Mouse (Mus musculus) liver, embryonic 11.5 days (tissue): ENCODE data around the gene Sertad2. TPM values are rescaled to one million over a fixed set of nuclear protein-coding genes. Genes with fewer than 3 reads are reported as not detected.

Experiments used
- ATAC-seq: fragments of 200-750 bp; cut with Nextera tagmentation; replicated peaks from 2 replicates; pipeline ENCODE4 v1.8.0; 2017; ENCODE audit warnings: moderate number of reproducible peaks, mild to moderate bottlenecking, moderate TSS enrichment, moderate library complexity; ENCODE audit not compliant: low FRiP score
- DNase-seq: peaks from one replicate; pipeline ENCODE4 v3.0.0-alpha.2; 2017; ENCODE audit warnings: low spot score
- H3K27ac ChIP-seq: fragments of 300-500 bp; sonication (generic); 2 replicates; pipeline ENCODE4 v1.5.1; 2014; ENCODE audit warnings: mild to moderate bottlenecking, low read depth, low read length, control low read depth
- H3K27me3 ChIP-seq: fragments of 300-500 bp; sonication (generic); replicated peaks from 2 replicates; pipeline ENCODE4 v1.6.1; 2014; ENCODE audit warnings: low read length, mixed read lengths; ENCODE audit not compliant: control insufficient read depth, insufficient read depth
- H3K36me3 ChIP-seq: fragments of 300-500 bp; sonication (generic); 2 replicates; pipeline ENCODE4 v1.6.1; 2014; ENCODE audit warnings: mild to moderate bottlenecking, low read length, moderate library complexity, mixed read lengths; ENCODE audit not compliant: control insufficient read depth, insufficient read depth
- H3K4me1 ChIP-seq: fragments of 300-500 bp; sonication (generic); replicated peaks from 2 replicates; pipeline ENCODE4 v1.6.1; 2014; ENCODE audit warnings: low read length, mixed read lengths; ENCODE audit not compliant: control insufficient read depth, insufficient read depth
- H3K4me2 ChIP-seq: fragments of 300-500 bp; sonication (generic); 2 replicates; pipeline ENCODE4 v1.6.1; 2014; ENCODE audit warnings: mild to moderate bottlenecking, control low read depth, moderate library complexity
- H3K4me3 ChIP-seq: fragments of 300-500 bp; sonication (generic); 2 replicates; pipeline ENCODE4 v1.5.1; 2014; ENCODE audit warnings: low read depth, low read length, control low read depth
- H3K9ac ChIP-seq: fragments of 300-500 bp; sonication (generic); 2 replicates; pipeline ENCODE4 v1.6.1; 2014; ENCODE audit warnings: low read depth, low read length, control low read depth
- H3K9me3 ChIP-seq: fragments of 300-500 bp; sonication (generic); 2 replicates; pipeline ENCODE4 v1.6.1; 2016; ENCODE audit warnings: low read length, inconsistent platforms, mixed read lengths; ENCODE audit not compliant: control insufficient read depth
- WGBS: fragments of 180-500 bp; shearing (Covaris S2); extraction: QIAGEN DNeasy Blood & Tissue Kit; methylation state at CpG from one replicate; pipeline ENCODE4 v1.1.7; 2014; 5-methylcytosine and 5-hydroxymethylcytosine counted together
- polyA plus RNA-seq: library from polyadenylated mRNA; unstranded; fragments of >200 nt; fragmentation: Nextera tagmentation; extraction: Ambion mirVana; gene quantifications from 2 replicates; pipeline ENCODE4 v1.2.1, GENCODE M21; 2014

The Sertad2 gene
- polyA plus RNA-seq: 16.2 and 21.4 TPM in 2 replicates

DNA sequence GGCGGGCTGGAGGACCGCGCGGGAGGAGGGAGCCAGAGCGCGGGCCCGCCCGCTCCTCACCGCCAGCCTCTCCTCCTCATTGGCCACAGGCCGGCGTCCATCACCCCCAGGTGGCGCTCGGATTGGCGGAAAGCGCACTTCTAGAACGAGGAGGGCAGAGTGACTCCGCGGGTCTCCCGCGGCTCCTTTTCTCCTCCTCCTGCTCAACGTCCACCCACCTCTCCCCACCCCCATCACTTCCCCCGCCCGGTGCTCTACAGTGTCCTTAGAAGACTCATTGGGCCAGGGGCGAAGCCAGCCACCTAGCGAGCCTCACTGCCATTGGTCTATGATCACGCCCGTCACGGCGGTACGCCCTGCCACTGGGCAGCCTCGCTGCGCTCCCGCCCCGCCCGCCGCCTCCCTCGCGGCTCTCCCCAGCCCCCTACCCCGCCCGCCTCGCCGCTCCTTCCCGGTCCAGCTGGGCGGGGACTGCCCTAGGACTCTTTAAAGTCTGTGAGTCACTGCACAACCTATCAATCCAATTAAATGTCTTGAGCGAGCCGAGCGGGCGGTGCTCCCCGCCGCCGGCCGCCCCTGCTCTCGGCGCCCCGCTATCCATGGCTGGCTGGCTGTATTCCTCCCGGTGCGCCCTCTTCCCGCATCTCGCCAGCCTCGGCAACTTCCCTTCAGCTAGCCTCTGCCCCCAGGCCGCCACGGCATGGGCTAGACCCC, at the start of gene Sertad2:
TSS of gene Sertad2 (plus strand) at position 515 of the 714 bp plus-strand sequence.
- Histone ChIP-seq H3K4me1 (peaks cover 7% of the 10 kb centered on the region; the same call in 1 of the 2 replicates), H3K36me3 (no peaks in the 10 kb centered on the region), H3K9ac (peak within 1 kb of the TSS; percentile 70), H3K4me3 (peak within 1 kb of the TSS; percentile 83), H3K27me3 (no peaks in the 10 kb centered on the region), H3K4me2 (peak within 1 kb of the TSS; percentile 64), H3K27ac (peak within 1 kb of the TSS; percentile 80), H3K9me3 (no peaks in the 10 kb centered on the region)
- DNase-seq (peak; percentile 96), ATAC-seq (peak; percentile 97)
- 0% methylated on average over 47 of the region's 62 CpGs for WGBS

DNA sequence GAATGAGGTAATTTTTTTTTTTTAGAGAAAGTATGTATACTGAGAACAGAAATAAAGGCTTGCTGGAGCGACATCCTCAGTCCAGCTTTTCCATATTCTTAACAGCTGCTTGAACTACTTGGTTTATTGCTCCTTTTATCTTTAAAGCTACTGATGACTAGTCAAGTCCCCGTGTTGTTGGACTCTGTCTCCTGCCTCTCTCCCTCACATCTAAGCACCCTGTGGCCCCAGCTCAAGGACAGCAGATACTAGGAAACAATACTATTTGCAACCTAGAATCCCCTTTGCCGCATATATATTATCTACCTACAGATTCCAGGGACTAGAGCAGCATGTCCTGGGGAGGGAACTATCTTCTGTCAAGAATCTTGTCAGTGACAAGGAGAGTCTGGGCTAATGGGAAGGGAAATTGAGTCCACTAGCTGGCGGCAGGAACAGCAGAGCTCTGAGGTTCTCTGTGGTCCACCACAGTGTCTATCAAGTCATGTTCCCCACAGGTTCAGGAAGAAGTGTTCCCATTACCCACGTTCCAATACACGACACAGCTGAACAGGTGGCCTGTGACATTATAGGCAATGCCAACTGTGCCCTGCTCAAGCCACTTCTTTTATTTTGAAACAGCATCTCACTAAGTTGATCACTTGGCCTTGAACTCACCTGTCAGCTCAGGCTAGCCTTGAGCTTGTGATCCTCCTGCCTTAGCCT, 49.0 kb upstream of the Sertad2 start:
- DNase-seq: no peak
- Histone ChIP-seq H3K4me3 (no peak overlapping the region), H3K9me3 (no peaks in the 10 kb centered on the region), H3K4me2 (no peak overlapping the region), H3K27me3 (no peaks in the 10 kb centered on the region), H3K9ac (no peak overlapping the region), H3K4me1 (no peaks in the 10 kb centered on the region), H3K36me3 (no peaks in the 10 kb centered on the region), H3K27ac (no peak overlapping the region)
- WGBS: 61% methylated on average over 6 of the region's 6 CpGs
- no peak for ATAC-seq

DNA sequence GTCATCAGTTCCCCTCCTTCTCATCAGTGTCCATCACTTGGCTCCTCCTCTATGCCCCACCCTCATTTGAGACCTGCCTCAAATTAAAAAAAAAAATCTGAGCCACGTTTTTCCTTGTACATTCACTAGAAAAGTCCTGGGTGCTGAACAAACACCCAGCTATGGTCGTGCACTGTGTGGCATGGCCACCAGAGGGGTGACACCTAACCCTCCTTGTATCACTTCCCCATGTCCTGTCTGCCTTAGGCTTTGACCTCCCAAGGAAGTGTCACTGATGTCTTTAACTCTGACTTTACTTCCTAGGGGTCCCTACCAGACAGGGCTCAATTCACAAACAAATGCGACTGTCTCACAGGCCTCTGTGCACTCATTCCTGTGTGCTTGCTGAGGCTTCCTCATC, 42.5 kb upstream of the Sertad2 start:
- Histone ChIP-seq H3K27me3 (no peaks in the 10 kb centered on the region), H3K9ac (no peak overlapping the region), H3K4me3 (no peak overlapping the region), H3K27ac (no peak overlapping the region), H3K9me3 (no peaks in the 10 kb centered on the region), H3K4me1 (no peaks in the 10 kb centered on the region), H3K4me2 (no peak overlapping the region), H3K36me3 (no peaks in the 10 kb centered on the region)
- whole genome bisulfite sequencing: 37% methylated on average over 3 of the region's 3 CpGs
- DNase-seq: no peak
- no peak for ATAC-seq

GRCm38 (mm10) chr11:20501160-20501955, 41.7 kb upstream of the Sertad2 start:
- Histone ChIP-seq H3K4me1 (no peaks in the 10 kb centered on the region), H3K27me3 (no peaks in the 10 kb centered on the region), H3K27ac (no peak overlapping the region), H3K4me2 (no peak overlapping the region), H3K9me3 (no peaks in the 10 kb centered on the region), H3K36me3 (no peaks in the 10 kb centered on the region), H3K9ac (no peak overlapping the region), H3K4me3 (no peak overlapping the region)
- DNase-seq (no peak), ATAC-seq (no peak)
- WGBS: 67% methylated on average over 5 of the region's 5 CpGs

DNA sequence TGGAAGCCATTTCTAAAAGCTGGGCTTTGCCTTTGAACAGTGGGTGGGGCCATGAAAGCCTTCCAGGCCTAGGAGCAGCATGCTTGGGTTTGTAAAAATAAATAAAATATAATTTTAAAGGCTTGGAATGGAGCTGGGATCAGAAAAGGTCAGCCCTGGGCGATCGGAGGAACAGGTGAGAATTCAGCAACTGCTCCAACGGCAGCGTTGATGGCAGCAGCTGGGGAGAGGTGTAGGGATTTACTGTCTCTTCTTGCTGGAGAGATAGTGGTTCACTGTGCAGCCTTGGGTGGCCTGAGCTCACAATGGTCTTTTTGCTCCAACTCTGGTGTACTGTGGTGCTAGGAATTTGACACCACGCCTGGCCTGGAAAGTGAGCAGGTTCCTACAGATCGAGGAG, 29.5 kb upstream of the Sertad2 start:
- WGBS: 89% methylated on average over 6 of the region's 6 CpGs
- Histone ChIP-seq H3K27ac (no peak overlapping the region), H3K27me3 (no peaks in the 10 kb centered on the region), H3K9me3 (no peaks in the 10 kb centered on the region), H3K4me2 (no peak overlapping the region), H3K4me3 (no peak overlapping the region), H3K9ac (no peak overlapping the region), H3K4me1 (no peaks in the 10 kb centered on the region), H3K36me3 (no peaks in the 10 kb centered on the region)
- DNase-seq (no peak), ATAC-seq (no peak)

- 81% methylated on average over 4 of the region's 4 CpGs for WGBS
- DNase-seq: no peak
These were observed 28.3 kb upstream of the Sertad2 start for GRCm38 (mm10) chr11:20514757-20515156.

DNA sequence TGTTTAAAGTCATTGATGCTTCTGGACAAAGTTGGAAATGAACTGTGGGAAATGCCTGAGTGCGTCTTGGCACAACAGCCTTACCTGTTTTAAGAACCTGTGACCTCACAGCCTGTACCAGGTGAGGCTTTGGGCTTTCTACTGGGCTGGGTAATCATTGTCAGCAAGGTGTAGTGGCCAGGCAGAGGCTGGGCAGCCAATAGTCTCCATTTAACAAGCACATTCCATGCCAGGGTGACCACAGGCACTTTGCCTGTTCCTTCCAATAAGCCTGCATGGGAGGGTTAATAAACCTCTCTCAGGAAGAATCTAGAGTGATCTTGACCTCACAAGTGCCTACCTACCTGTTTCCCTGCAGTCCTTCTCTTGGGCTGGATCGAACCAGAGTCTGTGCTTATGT, 21.7 kb upstream of the Sertad2 start:
- H3K4me2 ChIP-seq: no peak overlapping the region
- H3K36me3 ChIP-seq: no peaks in the 10 kb centered on the region
- H3K9ac ChIP-seq: no peak overlapping the region
- DNase-seq (no peak), ATAC-seq (no peak)
- H3K27me3 ChIP-seq: no peaks in the 10 kb centered on the region
- H3K9me3 ChIP-seq: no peaks in the 10 kb centered on the region
- H3K4me3 ChIP-seq: no peak overlapping the region
- WGBS: 90% methylated on average over 2 of the region's 2 CpGs
- no peaks in the 10 kb centered on the region for H3K4me1 ChIP-seq
- no peak overlapping the region for H3K27ac ChIP-seq

More at GRCm38 (mm10) chr11:20514757-20515156, 28.3 kb upstream of the Sertad2 start:
- no peak overlapping the region for H3K4me2 ChIP-seq
- no peaks in the 10 kb centered on the region for H3K27me3 ChIP-seq
- no peaks in the 10 kb centered on the region for H3K36me3 ChIP-seq
- no peak overlapping the region for H3K9ac ChIP-seq
- H3K4me3 ChIP-seq: no peak overlapping the region
- no peak for ATAC-seq
- no peak overlapping the region for H3K27ac ChIP-seq
- H3K4me1 ChIP-seq: no peaks in the 10 kb centered on the region
- no peaks in the 10 kb centered on the region for H3K9me3 ChIP-seq

DNA sequence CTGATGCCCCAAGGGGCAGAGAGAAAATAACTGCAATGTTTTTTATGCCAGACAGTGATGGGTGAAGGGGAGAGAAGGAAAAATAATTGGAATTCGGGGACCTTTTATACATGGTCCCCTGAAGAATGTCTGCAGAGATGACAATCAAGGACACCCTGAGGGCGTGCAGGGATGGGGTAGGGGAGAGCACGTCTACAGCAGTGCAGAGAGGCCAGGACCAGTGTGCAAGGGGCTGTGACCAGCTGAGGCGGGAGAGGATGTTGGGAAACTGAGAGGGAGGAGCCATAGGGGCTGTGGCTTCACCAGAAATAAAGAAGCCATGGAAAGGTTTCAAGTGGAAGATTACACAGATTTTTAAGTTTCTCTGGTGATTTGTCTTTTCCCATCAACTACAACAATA, 20.3 kb upstream of the Sertad2 start:
- H3K4me2 ChIP-seq: no peak overlapping the region
- H3K9me3 ChIP-seq: no peaks in the 10 kb centered on the region
- H3K27ac ChIP-seq: no peak overlapping the region
- DNase-seq: no peak
- no peaks in the 10 kb centered on the region for H3K36me3 ChIP-seq
- H3K4me3 ChIP-seq: no peak overlapping the region
- no peak overlapping the region for H3K9ac ChIP-seq
- H3K27me3 ChIP-seq: no peaks in the 10 kb centered on the region
- WGBS: 61% methylated on average over 4 of the region's 4 CpGs
- no peaks in the 10 kb centered on the region for H3K4me1 ChIP-seq
- no peak for ATAC-seq
